Mouse (Mus musculus) T-helper 2 cell (primary cell): ENCODE data around the gene Nudt7.

Experiments
- in situ Hi-C: fragments of 300-600 bp; cut with MboI, MseI; formaldehyde crosslinking; loops from one replicate; pipeline ENCODE4 v1.15.1; 2025; ENCODE audit warnings: high pct_unique_total_duplicates

Gene Nudt7

DNA sequence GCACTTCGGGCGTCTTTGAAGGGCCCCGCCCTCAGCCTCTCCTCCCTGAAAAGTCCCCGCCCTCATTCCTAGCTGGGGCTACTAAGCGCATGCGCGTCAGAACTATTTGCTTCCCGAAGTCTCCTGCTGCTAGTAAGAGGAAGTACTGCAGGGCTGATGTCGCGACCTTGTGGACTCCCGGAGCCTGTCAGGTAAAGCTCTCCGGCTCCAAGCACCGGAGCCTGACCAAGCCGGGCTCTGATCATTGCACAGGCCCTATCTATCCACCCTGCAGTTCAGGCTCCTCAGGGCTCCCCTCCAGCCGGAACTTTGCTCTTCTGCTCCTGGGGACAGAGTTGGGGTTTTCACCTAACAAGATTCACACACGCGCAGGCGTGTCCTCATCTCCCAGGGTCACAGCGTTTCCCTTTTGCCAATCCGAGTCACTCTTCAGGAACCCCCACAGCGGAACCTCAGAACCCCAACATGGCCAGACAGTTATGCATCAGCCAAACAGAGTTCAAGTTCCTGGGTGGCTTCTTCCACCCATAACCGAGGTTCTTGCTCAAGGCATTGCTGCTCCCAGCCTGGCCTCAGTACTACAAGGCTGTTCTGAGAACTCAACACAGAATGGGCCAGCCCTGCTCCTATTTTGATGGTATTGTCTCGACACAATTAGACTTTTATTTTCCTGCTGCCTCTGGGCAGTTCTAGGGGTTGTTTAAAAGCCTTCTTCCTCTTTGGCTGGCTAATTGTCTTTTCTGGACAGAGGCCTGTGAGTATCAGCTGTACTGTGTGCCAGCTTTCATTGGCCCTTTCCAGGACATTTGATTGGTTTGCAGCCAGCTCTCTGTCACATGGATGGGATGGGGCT lies at the start of gene Nudt7:
TSS of gene Nudt7 (plus strand) at position 48 of the 853 bp plus-strand sequence.
- in situ Hi-C loops = loop anchor here (5.0 to 10.0 kb wide), 2 partner anchors 304 to 479 kb away; partner anchors contain the start of gene Wwox

DNA sequence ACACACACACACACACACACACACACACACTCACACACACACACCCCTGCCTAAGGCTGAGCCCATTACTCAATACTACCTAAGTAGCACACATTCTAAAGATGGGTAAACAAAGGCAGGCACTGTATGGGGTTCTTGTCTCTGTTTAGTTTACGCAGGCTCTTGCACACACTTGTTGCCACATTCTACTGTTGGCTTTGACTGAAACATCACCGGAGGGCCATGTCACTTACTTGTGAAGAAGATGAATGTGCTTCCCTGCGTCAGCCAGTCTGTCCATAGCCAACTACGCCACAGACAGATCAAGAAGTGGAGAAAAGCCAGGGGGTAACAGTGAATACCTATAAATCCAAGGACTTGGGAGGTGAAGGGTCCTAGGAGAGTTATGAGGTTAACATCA lies 45.4 kb upstream of the Nudt7 start:
- in situ Hi-C loops = no loop called here

- in situ Hi-C loops = no loop called here
Measured at GRCm38 (mm10) chr8:114090736-114091135, 42.6 kb upstream of the Nudt7 start.

DNA sequence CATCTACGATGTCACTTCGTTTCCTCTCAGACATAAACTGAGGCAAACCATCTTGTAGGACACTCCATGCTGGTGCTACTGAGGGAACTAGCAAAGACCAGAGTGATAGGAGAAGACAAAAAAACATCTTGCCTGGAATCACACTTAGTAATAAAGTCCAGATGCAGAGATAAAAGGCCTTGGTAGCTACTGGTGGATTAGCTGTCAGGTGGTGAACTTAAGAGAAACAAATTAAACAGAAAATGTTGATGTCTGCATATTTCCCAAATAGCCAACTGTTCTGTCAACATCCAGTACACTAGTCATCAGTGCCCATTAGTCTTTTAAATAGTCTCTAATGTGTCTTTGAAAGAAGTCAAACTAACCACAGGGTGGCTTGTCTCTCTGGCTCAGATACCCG lies 40.0 kb upstream of the Nudt7 start:
- in situ Hi-C loops = no loop called here

DNA sequence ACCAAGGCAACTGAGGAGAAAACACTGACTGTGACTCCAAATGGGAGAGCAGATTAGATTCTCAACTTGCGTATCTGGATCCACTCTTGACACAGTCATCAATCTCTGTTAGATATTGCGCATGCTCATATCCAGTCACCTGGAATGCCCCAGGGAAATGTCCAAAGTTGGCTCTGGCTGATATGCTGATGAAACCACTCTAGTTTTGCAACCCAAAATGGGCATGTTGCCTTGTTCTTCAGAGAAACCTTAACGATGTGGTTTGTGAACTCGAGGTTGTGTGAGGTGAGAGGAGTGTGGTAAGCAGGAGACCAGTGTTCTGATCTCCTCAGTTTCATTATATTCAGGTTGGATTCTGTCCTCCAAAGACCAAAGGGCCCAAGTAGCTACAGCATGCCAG lies 38.8 kb upstream of the Nudt7 start:
- in situ Hi-C loops = no loop called here

GRCm38 (mm10) chr8:114100561-114101206 lies 32.7 kb upstream of the Nudt7 start:
- in situ Hi-C loops = no loop called here

GRCm38 (mm10) chr8:114103401-114103800 lies 30.0 kb upstream of the Nudt7 start:
- in situ Hi-C loops = no loop called here

DNA sequence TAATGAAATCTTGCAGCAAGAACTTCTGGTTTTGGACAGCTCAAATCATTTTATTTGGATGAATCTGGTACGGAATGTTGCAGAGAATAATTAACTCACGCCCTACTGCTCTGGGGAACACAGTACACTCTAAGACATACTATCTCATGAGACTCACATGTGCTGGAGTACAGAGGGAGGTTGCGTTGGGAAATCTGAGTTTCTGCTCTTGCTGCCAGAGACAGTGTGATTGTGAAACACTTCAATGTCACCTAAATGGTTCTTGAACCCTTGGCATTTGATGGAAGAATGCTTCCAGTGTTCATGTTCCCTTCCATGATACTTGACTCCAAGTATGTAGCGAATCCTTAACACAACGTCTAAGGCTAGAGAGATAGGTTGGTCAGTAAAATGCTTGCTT lies 27.4 kb upstream of the Nudt7 start:
- in situ Hi-C loops = no loop called here

DNA sequence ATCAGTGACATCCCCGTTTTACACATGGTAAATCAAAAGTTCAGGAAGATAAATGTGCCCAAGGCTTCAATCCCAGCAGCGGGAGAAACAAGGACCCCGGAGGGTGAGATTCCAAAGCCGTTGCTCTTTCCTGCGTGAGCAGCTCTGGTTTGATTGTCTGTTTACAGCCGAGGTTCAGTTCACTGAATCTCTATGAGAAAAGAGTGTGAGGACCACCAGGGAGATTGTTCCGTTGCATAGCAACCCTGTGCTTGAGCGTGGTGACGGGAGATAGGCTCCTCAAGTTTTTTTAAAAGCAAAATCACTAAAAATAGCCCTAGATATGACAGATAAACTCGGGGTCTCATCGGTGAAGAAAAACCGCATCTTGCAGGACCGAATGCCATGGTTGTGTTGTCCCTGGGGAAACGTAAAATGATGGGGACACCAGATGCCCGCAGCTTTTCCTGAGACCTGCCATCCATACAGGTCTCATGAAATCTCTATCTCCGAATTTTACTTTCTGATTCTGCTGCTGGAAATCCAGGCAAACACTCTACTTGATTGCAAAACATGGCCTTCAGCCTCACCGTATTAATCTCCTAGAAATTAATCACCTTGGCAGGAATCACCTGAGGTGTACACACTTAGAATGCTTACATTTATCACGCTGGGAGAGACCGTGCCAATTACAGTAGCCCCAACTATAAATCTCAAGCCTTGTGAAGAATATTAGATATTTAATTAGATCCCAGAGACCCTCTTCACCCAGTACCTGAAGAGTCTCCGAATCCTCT lies 23.8 kb upstream of the Nudt7 start:
- in situ Hi-C loops = no loop called here

DNA sequence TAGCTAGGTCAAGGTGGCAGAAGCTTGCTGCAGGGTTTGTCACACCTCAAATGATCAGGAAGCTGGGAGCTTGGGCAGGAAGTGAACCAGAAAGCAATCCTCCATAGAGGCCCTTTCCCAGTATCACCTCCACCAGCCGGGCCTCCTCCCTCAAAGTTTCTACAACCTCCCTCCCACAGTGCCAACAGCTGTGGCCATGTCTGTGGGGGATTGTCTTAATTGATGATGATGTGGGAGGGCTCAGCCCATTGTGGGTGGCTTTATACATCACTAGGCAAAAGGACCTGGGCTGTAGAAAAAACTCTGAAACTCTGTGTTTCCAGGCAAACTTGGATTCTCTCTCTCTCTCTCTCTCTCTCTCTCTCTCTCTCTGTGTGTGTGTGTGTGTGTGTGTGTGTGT lies 18.3 kb upstream of the Nudt7 start:
- in situ Hi-C loops = no loop called here

GRCm38 (mm10) chr8:114116049-114116448 lies 17.3 kb upstream of the Nudt7 start:
- in situ Hi-C loops = no loop called here

GRCm38 (mm10) chr8:114117439-114117838 lies 15.9 kb upstream of the Nudt7 start:
- in situ Hi-C loops = no loop called here

DNA sequence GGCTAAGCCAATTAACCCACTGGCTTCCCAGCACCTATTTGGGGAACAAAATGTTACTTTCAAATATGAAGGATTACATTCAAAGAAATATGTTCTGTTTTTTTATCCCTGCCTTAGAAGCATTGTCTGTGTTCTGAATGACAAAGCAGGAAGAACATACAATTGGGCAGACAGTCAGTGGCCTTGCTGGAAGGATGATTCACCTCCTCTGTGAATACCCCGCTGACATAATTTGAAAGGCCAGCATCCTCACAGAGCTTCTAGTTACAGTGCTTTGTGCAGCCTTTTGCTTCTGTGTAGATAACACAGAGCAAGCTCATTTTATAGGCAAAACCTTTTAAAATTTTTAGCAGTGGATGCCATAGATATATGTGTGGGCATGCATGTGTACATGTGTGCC lies 11.6 kb upstream of the Nudt7 start:
- in situ Hi-C loops = no loop called here

DNA sequence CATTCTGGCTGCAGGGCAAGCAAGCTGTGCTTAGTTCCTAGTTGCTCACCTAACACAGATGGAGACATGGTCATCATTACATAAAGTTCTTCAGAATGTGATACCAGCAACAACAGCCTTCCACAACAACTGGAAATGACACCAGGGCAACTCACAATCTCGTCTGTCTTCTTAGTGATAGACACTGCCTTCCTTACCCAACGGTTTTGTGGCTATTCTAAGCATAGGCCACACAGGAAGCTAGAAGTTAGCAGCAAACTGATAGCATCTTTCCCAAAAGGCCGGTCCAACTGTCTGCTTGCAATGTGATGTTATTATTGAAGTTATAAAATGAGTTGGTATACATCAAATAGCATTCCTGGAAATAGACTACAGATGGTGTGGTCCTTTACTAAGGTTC lies 9.7 kb upstream of the Nudt7 start:
- in situ Hi-C loops = no loop called here

DNA sequence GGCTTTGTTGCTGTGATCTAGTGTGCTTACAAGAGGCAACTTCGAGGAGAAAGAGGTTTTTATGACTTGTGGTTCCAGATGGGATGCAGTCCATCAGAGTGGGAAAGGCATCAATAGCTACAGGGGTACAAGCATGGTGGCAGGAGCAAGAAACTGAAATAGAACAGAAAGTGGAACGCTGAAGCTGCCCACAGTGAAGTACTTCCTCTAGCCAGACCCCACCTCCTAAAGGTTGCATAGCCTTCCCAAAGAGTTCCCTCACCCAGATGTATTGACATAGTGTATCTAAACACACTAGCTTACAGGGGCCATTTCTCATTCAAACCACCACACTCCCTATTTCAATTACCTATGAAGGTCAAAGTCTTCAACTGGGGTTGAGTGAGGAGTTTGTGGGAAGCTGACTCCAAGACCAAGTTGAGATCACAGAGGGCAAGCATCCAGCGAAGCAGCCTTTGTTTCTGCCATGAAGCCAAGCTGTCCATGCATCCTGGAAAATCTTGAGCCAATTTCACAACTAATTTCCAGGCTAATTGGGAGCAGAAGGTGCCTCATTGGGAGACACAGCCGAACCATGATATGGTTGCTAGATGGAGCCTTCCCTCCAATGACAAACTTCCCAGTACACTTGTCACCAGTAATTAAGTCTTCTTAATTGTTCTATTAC lies 9.1 kb upstream of the Nudt7 start:
- in situ Hi-C loops = no loop called here

DNA sequence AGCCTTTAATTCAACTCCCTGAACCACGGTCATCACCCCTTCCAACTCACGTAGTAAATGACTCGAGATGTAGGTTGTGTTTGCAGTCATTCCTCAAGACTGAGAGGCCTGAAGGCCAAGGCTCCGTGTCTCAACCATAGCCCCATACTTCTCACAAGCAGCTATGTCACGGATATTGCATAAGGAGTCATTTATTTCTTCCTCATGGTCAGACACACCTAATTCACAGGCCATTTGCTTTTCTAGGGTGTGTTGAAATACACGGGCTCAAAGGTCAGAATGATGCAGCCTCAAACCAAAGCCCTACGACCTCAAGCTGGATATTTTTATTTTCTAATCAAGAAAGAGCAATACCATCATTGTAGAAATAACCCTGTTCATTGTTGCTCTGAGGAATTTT lies 2.5 kb upstream of the Nudt7 start:
- in situ Hi-C loops = loop anchor here (5.0 to 10.0 kb wide), 2 partner anchors 306 to 476 kb away; partner anchors contain the start of gene Wwox

DNA sequence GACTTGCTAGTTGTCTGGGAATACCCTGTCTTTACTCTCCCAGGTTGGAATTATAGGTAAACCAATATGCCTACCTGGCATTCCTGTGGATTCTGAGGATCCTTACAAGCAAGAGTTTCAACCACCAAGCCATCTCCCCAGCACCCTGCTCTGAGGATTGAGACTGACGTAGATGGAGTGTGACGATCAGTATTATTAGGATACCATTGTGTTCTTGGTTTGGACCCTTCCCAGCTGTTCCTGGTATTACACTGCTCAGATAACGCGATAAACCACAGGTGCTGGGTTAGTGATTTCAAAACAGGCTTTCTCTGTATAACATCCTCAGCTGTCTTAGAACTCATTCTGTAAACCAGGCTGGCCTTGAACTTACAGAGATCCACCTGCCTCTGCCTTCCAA lies 1.9 kb upstream of the Nudt7 start:
- in situ Hi-C loops = loop anchor here (5.0 to 10.0 kb wide), 2 partner anchors 306 to 477 kb away; partner anchors contain the start of gene Wwox

DNA sequence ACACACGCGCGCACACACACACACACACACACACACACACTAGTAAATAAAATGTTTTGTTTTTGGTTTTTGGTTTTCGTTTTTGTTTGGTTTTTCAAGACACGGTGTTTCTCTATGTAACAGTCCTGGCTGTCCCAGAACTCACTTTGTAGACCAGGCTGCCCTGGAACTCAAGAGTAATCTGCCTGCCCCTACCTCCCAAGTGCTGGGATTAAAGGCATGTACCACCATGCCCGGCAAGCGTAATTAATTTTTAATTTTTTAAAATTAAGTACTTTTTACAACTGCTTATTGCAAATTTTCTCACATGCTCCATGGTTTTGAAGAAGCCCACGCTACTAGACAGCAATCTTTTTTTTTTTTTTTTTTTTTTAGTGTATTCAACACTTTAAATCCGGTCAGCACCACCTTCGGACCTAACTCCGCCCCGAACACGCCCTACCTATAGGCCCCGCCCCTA lies 277 bp upstream of the Nudt7 start:
- in situ Hi-C loops = loop anchor here (5.0 to 10.0 kb wide), 2 partner anchors 304 to 478 kb away; partner anchors contain the start of gene Wwox

GRCm38 (mm10) chr8:114136750-114137149 lies 3.4 kb downstream of the Nudt7 start:
- in situ Hi-C loops = loop anchor here (10.0 kb wide), 1 partner anchor 482 kb away; no protein-coding TSS in a partner anchor

GRCm38 (mm10) chr8:114137181-114137580 lies 3.8 kb downstream of the Nudt7 start:
- in situ Hi-C loops = loop anchor here (10.0 kb wide), 1 partner anchor 482 kb away; no protein-coding TSS in a partner anchor

DNA sequence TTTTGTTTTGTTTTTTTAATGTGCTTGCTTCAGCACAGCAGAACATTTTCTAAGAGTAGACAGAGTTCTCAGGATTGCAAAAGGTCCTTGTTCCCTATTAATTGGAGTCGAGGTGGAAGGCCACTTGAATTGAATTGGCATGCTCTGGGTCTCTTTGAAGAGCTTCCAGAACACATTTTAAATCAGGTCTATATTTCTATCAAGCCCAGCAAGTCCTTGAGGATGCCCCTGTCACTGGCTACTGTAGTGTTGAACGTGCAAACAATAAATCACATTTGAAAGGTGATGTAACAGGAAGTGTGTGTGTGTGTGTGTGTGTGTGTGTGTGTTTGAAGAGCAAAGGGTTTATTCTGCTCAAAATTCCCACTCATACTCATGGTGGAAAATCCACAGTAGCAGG lies 7.1 kb downstream of the Nudt7 start:
- in situ Hi-C loops = no loop called here
